Mouse (Mus musculus) left cerebral cortex, adult 18-20 months (tissue): ENCODE data around the gene Dclre1c. TPM values are rescaled to one million over a fixed set of nuclear protein-coding genes. Genes with fewer than 3 reads are reported as not detected.
"Not testable (repeated sequence)": the region's sequence is repeated elsewhere in the genome, so short reads cannot be mapped to it uniquely, and the experiment has no call there.

Experiments
- DNase-seq, 2 experiments: peaks; one replicate each; pipeline ENCODE4 v3.0.0; 2021 to 2022; ENCODE audit warnings: low spot score in 2 of 2, mixed read lengths in 1 of 2
- long read RNA-seq, 2 experiments: library from polyadenylated mRNA; stranded (forward); transcript quantifications; one replicate each; pipeline ENCODE4 v2.0.0; 2021
- total RNA-seq, 2 experiments: library from RNA; stranded (reverse); gene quantifications; 2 replicates each; pipeline ENCODE4 v1.2.3; 2021

The Dclre1c gene
- 10 to 100 TPM; 10.7 to 11.9 TPM for total RNA-seq
- long read RNA-seq, experiment 1, full-length matches to known transcripts, result 2 of 4 reads
- long read RNA-seq, experiment 1, partial matches to known transcripts, result 0 of 4 reads
- long read RNA-seq, experiment 1, other reads (novel, unspliced or antisense), result 2 of 4 reads
- long read RNA-seq, experiment 2, full-length matches to known transcripts, result 1 of 3 reads
- long read RNA-seq, experiment 2, partial matches to known transcripts, result 0 of 3 reads
- long read RNA-seq, experiment 2, other reads (novel, unspliced or antisense), result 2 of 3 reads

DNA sequence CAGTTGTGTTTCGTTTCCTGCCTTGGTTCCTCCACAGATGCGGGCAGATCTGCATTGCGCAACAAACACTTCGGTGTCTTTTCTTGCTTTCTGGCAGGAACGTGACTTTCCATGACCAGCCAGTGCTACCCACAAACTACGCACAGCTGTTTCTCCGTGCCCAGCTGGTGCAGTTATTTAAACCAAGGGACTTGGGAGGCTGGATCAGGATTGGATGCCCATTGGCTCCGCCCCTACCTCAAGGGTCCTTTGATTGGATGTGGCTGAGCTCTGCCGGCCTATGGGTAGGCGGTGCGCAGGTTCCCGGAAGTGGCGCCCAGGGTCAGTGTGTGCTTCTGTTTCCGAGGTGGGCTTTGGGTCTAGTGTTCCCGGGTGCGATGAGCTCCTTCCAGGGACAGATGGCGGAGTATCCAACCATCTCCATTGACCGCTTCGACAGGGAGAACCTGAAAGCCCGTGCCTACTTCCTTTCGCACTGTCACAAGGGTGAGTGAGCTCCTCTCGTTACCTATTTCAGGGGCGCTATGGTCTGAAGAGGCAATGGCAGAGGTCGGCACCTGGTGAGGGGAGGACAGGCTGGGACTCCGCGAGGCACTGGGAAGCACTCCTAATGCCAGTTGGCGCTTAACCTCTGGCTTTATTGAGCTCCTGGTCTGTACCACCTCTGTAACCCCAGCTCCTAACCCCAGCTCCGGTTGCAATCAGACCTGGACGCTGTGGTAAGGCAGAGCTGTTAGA is at the start of gene Dclre1c:
Gene Dclre1c (plus strand): TSS at position 291 of the 738 bp plus-strand sequence.
- peak; percentile 84 to 91 for DNase-seq

DNA sequence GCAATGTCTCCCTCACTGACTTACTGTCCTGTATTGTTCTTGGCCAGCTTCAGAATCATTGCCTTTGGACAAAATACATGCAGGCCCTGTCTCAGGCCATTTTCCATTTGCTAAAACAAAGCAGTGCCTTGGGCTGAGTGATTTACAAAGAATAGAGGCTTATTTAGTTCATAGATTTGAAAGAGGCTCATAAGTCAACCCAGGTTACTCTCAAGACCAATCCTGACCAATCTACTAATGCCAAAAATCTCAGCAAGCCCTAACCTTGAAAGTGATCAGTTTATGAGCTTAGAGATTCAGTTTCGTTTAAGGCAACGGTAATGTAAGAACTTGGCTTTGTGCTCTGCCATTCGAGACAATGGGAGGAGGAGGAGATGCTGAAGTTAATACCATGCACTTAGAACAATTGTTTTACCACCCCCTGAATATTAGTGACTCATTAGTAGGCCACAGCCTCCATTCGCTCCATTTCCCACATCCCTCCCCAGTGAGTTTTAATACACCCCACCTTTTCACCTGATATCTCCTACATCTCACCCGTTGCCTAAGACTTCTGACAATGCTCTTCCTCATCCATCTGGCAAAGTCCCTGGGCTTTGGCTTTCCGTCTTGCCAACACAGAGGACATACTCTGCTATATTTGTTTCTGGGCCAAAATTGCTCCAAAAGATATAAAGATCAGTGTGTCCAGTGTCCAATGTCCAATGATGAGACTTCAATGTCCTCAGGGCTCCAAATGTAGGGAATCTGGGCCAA is 36.6 kb upstream of the Dclre1c start:
- no peak for DNase-seq

DNA sequence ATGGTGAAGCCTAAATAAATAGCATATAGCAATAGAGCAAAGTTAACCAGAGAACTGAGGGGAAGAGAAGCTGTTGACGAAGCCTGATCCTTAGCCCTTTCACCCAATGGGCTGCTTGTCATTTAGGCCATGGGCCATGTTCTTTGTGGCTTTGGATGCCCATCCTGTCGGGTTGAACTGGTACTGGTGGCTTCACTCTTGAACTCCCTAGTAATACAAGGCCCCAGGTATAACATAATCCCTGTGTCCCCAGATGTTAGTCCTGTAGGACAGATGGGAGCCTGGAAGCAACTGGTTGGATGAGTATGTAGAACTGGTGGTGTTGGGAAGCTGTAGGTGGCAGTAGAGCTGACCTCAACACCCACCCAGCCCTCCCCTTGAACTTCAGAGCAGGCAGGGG is 32.0 kb upstream of the Dclre1c start:
- no peak for DNase-seq

DNA sequence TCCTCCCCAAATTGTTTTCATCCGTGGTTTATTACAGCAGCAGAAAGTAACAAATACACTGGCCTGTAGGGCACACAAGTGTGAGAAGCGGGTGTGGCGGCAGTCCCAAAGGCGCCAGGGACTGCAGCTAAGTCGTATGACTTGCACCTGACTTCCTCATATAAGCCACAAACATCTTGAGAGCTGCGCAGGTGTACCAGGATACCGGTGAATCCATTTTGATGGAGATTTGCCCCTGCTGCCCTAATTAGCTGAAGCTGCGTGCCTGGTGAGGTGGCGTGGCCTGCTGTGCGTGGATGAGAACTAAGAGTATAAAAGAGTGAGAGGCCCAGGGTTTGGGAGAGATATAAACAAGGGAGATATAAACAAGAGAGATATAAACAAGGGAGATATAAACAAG is 26.8 kb upstream of the Dclre1c start, which contains the start of gene Olah:
Gene Olah (minus strand): TSS at position 101 of the 400 bp plus-strand sequence.
- not testable (repeated sequence) for DNase-seq

DNA sequence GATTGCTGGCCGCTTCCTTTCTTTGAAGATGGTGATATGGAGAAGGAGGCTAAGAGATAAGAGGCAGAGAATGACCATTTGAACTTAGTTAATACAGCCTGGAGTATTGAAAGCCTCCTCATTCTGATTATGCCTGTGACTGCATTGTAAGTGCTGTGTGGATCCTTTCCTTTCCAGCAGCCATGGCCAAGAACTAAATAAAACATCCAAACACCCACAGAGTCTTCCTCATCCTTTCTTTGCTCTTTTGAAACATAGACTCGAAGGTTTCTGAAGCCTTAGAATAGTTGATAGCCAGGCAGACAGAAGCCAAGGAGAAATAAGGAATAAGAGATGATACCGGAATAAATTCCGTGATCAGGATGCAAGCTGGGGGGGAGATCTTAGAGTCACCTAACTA is 17.9 kb upstream of the Dclre1c start:
- DNase-seq, result no peak

DNA sequence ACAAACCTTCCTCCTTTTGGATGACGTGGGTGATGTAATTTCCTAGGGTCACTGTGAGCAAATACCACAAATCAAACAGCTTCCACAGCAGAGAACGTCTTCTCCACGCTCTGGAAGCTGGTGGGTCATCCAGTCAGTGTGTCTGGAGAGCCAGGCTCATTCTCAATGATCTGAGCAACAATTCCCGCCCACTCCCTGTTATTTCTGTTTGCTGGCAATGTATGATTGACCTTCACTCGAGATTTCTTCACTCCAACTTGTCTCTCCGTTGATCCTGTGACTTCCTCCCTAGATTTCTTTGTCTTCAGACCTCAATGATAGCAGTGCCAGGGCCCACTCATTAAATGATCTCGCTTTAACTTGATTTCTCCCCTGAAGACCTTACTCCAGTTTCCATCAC is 16.2 kb upstream of the Dclre1c start:
- no peak for DNase-seq

DNA sequence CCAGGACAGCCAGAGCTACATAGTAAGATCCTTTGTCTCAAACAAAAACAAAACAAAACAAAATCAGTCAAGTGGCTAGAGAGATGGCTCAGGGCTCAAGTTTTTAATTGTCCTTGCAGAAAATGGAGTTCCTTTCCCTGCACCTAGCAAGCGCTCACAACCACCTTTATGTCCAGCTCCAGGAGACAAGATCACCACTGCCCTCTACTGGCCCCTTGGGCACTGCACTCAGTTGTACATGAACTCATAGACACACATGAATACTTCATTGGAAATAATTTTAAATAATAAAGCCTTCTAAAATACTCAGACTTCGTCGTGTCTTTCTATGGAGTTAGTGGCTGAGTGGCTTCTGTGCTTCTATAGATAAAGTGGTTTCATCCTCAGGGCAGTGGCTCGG is 9.7 kb upstream of the Dclre1c start:
- peak; percentile 67 to 73 for DNase-seq

DNA sequence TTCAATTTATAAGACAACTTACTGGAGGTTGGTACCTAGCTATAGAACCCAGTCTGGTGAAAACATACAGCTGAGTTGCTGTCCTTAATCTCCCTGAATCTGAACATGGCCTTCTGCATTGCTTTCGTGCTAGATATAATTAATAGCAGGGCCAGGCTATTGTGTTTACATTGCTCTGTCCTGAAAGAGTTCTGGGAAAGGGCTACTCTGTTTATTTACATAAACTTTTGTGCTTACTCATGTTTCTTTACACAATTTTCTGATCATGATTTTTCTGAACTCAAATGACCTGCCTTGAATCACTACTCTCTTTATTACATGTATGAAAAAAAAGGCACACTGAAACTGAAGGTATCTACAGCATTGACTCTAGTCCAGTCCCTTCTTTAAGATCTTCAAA is 8.3 kb upstream of the Dclre1c start:
- no peak for DNase-seq

DNA sequence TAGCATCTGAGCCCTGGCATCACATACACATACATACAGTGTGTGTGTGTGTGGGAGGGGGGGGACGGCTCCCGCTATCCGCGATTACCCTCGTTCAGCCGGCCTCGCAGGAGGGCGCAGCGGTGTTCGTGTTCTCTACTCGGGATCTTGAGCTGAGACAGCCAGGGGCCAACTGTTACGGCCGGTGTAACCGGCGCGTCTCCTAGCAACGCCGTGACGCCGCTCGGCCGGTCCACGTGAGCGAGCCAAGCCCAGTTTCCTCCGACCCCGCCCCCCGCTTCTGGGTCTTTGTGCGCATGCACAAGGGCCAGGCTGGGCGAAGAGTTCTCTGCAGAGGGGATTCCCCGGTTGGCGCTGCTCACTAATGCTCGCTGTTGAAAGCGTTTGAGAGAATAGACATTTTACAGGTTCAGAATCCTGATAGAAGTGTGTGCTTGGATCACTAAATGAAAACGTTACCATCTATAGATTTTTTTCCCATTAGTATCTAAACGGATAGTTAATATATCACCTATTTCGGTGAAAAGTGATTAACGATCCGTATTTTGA is 5.0 kb upstream of the Dclre1c start:
- DNase-seq, result peak; percentile 96 to 97

DNA sequence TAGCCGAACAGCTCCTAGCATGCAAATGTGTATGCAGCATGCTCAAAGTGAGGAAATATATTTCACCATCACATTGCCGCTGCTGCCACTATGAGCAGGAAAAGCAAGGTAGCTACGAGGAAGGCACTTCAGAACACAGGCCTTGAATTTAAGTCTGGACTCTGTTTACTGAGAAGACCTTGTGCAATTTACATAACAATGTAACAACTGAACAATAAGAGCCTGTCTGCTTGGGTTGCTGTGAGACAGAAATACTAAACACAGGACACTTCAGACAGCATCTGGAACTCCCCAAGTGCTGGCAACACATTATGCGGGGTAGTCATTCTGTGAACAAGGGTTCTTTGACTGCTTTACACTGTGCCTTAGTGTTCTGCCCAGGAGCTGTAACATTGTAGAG is 3.8 kb upstream of the Dclre1c start:
- DNase-seq, result no peak

DNA sequence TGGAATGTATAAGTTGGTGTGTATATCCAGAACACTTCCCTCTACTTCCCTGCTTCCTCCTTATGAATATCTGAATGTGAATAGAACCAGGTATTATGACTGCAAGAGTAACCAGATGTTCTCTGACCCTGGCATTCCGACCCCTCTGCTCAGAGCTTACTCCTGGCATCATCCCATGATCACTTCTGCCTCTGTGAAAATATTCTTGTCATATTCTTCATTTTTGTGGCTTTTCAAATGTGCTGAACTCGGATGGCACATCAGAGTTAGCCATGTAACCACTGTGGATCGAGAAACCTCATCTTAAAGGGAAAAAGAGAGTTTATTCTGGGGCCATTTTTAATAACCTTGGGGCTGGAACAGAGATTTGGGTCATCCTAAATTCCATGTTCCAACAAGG is 1.4 kb upstream of the Dclre1c start, which contains the start of gene Meig1:
Gene Meig1 (minus strand): TSS at position 101 of the 400 bp plus-strand sequence.
- no peak for DNase-seq

DNA sequence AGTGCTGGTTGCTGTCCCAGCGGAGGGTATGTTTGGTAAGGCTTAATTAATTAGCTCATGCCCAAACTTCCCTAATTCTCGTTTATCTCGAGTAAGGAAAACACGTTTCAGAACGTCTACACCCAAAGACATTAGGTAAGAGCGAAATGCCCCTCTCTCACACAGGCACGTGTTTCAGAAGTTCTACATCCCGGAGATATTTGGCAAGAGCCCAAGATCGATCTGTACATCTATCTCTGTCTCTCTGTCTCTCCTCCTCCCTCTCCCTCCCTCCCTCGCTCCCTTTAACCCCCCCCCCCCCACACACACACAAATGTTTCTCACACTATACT is 614 bp downstream of the Dclre1c start:
- no peak for DNase-seq

DNA sequence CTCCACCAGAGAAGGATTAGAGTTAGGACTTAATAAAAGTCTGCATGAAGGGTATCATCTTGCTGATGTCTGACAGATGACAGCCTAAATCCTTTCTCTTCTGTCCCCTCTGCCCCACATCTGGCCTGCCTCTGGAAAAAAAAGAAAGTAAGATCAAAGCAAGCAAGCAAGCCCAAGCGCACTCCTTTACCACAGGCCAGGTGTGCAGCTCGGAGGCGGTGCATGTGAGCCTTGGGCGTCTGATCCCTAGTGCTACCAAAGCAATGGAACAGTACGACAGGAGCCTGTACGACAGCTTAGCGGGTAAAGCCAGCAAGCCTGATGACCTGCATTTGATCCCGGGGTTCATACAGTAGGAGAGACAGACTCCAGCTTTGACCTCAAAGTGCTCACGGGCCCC is 7.0 kb downstream of the Dclre1c start:
- DNase-seq, result no peak

DNA sequence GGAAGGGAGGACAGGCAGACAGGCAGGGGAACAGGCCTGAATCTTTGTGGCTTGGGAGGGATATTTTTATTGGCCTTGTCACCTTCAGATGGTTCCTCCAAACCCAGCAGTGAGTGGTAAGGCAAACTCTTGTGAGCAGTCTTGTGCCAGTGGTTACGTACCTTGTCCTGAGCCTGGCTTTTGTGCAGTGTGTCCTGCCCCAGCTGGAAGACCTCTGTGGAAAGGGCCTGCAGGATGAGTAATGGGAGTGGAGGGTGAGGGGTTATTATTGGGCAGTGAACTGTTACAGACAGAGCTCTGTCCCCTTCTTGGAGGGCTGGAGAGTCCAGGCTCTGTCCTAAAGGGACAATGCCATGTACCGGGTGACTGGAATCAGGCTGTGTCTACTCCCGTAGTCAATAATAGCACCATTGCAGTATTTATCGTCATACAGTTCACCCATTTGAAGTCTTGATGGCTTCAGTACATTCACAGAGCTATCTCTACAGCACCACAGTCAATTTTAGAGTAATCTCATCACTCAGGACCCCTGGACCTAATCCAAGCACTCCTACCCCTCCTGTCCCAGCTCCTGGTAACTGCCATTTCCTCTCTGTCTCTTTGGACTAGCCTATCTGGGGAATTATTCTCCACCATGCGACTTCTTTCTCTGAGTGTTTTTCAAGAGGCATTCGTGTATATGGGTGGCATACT is 11.6 kb downstream of the Dclre1c start:
- no peak for DNase-seq

DNA sequence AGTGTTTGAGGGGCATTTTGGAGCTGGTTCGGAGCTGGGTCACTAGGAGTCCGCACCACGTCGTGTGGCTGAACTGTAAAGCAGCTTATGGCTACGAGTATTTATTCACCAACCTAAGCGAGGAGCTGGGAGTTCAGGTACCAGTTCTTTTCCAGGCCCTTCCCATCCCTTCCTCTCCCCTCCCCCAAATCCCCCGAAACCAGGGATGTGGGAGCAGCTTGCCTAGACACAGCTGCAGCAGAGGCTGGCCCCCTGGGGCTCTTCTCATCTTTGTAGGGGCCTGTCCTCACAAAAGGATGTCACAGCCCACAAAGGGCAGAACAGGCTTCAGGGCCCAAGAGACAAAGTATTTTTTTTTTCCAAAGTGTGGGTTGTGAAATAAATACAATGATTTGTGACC is 14.0 kb downstream of the Dclre1c start:
- no peak for DNase-seq

DNA sequence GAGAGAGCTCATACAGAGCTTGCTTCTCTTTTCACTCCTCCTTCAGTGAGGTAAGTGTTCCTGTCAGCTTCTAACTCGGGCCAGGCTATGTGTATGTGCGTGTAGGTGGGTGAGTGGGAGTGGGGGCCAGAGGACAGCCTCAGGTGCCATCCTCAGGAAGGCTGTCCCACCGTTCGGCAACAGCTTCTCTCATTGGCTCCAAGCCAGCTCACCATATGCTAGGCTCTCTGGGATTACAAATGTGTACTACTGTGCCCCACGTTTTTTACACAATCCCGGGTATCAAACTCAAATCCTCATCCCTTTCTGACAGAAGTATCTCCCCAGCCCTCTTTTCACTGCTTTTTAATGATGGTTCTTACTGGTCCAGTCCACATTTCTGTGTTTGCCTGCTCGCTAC is 20.3 kb downstream of the Dclre1c start:
- DNase-seq, result peak; percentile 13 to 22

DNA sequence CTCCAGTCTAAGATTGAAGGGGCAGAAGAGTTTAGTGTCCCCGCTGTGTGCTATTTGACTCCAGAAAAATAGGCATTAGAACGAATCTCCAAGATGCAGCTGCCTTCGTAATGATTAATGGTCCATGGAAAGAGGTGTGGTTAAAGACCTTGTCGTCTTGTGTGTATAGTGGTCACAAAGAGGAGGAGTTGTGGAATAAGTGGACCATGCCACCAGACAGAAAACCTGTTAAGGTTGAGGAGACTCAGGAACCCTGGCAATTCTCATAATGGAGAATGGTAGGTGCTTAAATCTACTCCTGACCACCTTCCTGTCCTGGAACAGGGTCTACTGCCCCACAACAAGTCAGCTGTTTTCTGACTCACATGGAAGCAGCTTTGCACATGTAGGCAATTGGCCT is 22.1 kb downstream of the Dclre1c start:
- no peak for DNase-seq

DNA sequence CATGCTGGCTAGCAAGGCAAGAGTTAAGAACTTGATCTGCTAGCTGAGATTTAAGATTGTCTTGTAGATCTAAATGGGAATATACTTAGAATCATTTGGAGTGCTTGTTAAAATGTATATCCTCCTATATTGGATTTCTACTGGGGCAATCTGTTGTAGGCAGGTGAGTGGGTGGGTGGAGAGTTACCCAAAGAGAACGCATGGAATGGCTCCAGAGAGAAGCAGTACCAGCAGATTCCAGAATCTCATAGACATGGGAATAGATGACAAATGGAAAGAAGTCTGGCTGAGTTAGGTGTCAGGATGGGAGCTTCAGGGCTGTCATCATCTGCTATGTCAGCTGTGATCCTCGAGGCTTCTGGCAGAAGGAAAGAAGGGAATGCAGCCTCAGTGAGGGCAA is 25.5 kb downstream of the Dclre1c start:
- peak; percentile 51 to 60 for DNase-seq

DNA sequence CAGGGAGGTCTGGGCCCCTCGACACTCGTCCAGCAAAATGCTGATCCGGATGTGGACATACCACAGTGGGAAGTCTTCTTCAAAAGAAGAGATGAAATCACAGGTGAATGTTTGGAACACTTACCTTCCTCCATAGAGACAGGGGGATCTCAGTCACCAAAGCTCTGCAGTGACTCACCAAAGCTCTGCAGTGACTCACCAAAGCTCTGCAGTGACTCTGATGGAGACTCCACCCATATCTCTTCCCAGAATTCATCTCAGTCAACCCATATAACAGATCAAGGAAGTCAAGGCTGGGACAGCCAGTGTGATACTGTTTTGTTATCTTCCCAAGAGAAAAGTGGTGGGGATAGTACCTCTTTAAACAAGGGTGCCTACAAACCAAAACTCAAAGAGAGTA is 29.2 kb downstream of the Dclre1c start:
- no peak for DNase-seq

DNA sequence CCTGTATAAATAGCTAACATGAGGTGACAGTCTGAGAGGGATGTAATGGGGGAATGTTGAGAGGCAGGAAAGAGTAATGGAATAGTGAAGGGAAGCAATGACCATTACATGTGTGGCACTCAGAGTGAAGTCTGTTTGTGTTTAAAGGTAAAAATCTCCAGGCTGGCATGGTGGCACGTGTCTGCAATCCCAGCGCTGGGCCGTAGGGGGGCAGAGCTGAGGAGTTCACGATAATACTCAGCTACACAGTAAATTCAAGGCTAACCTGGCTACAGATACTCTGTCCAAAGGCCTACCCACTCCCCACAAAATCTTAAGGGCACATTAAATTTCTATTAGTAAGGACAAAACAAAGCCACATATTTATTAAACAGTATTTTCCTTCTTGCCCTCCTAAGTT is 32.7 kb downstream of the Dclre1c start:
- DNase-seq, result no peak

DNA sequence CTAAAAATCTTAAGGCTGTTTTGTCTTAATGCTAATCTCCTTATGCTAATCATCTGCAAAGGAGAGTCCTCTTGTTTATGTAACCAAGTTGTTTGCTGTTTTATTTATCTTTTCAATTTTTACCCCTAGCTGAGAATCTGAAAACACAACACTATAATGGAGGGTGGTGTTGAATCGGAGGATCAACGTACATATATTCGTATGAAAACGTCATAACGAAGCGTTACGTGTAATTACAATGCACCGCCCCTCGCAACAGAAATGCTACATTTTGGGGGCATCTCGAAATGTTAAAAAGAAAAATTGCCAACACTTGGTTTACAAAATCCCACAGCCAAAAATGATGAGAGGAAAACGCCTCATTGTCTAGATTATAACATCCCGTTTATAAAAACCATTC is 50.0 kb downstream of the Dclre1c start:
- DNase-seq, result no peak
